Mouse (Mus musculus) thymus, adult 2 months (tissue): ENCODE measurements around the gene Gpatch2. TPM values are rescaled to one million over a fixed set of nuclear protein-coding genes. Genes with fewer than 3 reads are reported as not detected.

Source experiments
- DNase-seq: peaks from one replicate; pipeline ENCODE4 v3.0.0; 2021
- H3K27ac ChIP-seq: fragments of 200-500 bp; 2 replicates; pipeline ENCODE4 v1.5.1; 2012; ENCODE audit warnings: low read length, control low read depth; ENCODE audit not compliant: control insufficient read depth, insufficient read depth
- H3K27me3 ChIP-seq: fragments of 200-500 bp; 2 replicates; pipeline ENCODE4 v1.6.1; 2012; ENCODE audit warnings: mild to moderate bottlenecking, low read length, moderate library complexity, mixed read lengths; ENCODE audit not compliant: control insufficient read depth, insufficient read depth
- H3K36me3 ChIP-seq: fragments of 200-500 bp; 2 replicates; pipeline ENCODE4 v1.6.1; 2012; ENCODE audit warnings: mild to moderate bottlenecking, low read length, moderate library complexity; ENCODE audit not compliant: control insufficient read depth, insufficient read depth
- H3K4me1 ChIP-seq: fragments of 200-500 bp; replicated peaks from 2 replicates; pipeline ENCODE4 v1.6.1; 2012; ENCODE audit warnings: low read length; ENCODE audit not compliant: control insufficient read depth, insufficient read depth
- H3K4me3 ChIP-seq: fragments of 200-500 bp; 2 replicates; pipeline ENCODE4 v1.5.1; 2012; ENCODE audit warnings: mild to moderate bottlenecking, low read length, control low read depth, moderate library complexity; ENCODE audit not compliant: control insufficient read depth, insufficient read depth
- CTCF ChIP-seq: fragments of 200-500 bp; IDR thresholded peaks from 2 replicates; pipeline ENCODE4 v1.5.1; 2012; ENCODE audit warnings: mild to moderate bottlenecking, control low read depth, low read length, moderate library complexity, borderline replicate concordance; ENCODE audit not compliant: control insufficient read depth, poor library complexity, insufficient read depth; ENCODE audit errors: extremely low read depth
- POLR2A ChIP-seq: fragments of 200-500 bp; IDR thresholded peaks from 2 replicates; pipeline ENCODE4 v1.6.1; 2012; ENCODE audit warnings: mild to moderate bottlenecking, low read length, control low read depth, moderate library complexity; ENCODE audit not compliant: control insufficient read depth, poor library complexity, insufficient read depth; ENCODE audit errors: extremely low read depth
- WGBS: fragments of 180-500 bp; shearing (Covaris S2); methylation state at CpG from one replicate; pipeline ENCODE4 v1.1.7; 2018; 5-methylcytosine and 5-hydroxymethylcytosine counted together
- polyA plus RNA-seq: library from polyadenylated mRNA; depleted of rRNA; stranded (reverse); fragments of >200 nt; gene quantifications from 2 replicates; pipeline ENCODE4 v1.2.3, GENCODE M21; 2012; rRNA removed

The Gpatch2 gene
- polyA plus RNA-seq, result 11.1 and 13.0 TPM in 2 replicates

GRCm38 (mm10) chr1:187215181-187216116 lies at the start of gene Gpatch2, which contains the start of gene Spata17:
TSS of gene Gpatch2 (plus strand) at chr1:187215508.
TSS of gene Spata17 (minus strand) at chr1:187215465.
- no peak within 1 kb of the TSS for H3K27ac ChIP-seq
- DNase-seq, result peak; percentile 71
- H3K4me3 ChIP-seq, result peak within 1 kb of the TSS; percentile 86
- H3K4me1 ChIP-seq, result 0 out of 2 replicates have a peak, but pooled peaks cover 3% of the 10 kb centered on the region
- H3K27me3 ChIP-seq, result no peaks in the 10 kb centered on the region
- 1% methylated on average over 58 of the region's 58 CpGs for WGBS
- no peaks in the 10 kb centered on the region for H3K36me3 ChIP-seq
- TF ChIP-seq CTCF (0 out of 2 replicates have a peak, but pooled peaks have one; percentile 24), POLR2A (0 out of 2 replicates have a peak, but pooled peaks have one; percentile 23)

GRCm38 (mm10) chr1:187169646-187170045 lies 45.7 kb upstream of the Gpatch2 start:
- Histone ChIP-seq H3K27me3 (no peaks in the 10 kb centered on the region), H3K4me3 (no peak overlapping the region), H3K36me3 (no peaks in the 10 kb centered on the region), H3K4me1 (no peaks in the 10 kb centered on the region), H3K27ac (no peak overlapping the region)
- DNase-seq, result no peak
- WGBS, result 93% methylated on average over 7 of the region's 7 CpGs
- TF ChIP-seq CTCF, result no peak
- TF ChIP-seq POLR2A, result no peak

- H3K4me3 ChIP-seq, result no peak overlapping the region
- no peak overlapping the region for H3K27ac ChIP-seq
- TF ChIP-seq CTCF, result no peak
- no peak for TF ChIP-seq POLR2A
- H3K27me3 ChIP-seq, result no peaks in the 10 kb centered on the region
- DNase-seq, result no peak
- no peaks in the 10 kb centered on the region for H3K36me3 ChIP-seq
- H3K4me1 ChIP-seq, result no peaks in the 10 kb centered on the region
- 47% methylated on average over 3 of the region's 3 CpGs for WGBS
These were observed 44.9 kb upstream of the Gpatch2 start for GRCm38 (mm10) chr1:187170361-187170760.

GRCm38 (mm10) chr1:187175991-187176390 lies 39.3 kb upstream of the Gpatch2 start:
- H3K4me3 ChIP-seq, result no peak overlapping the region
- no peak for TF ChIP-seq CTCF
- no peak for TF ChIP-seq POLR2A
- no peaks in the 10 kb centered on the region for H3K36me3 ChIP-seq
- DNase-seq, result no peak
- H3K27ac ChIP-seq, result no peak overlapping the region
- 96% methylated on average over 1 of the region's 1 CpGs for WGBS
- no peaks in the 10 kb centered on the region for H3K4me1 ChIP-seq
- H3K27me3 ChIP-seq, result no peaks in the 10 kb centered on the region

- no peaks in the 10 kb centered on the region for H3K36me3 ChIP-seq
- DNase-seq, result no peak
- TF ChIP-seq POLR2A, result no peak
- no peak for TF ChIP-seq CTCF
- no peak overlapping the region for H3K4me3 ChIP-seq
- no peak overlapping the region for H3K27ac ChIP-seq
- 83% methylated on average over 1 of the region's 1 CpGs for WGBS
- H3K4me1 ChIP-seq, result no peaks in the 10 kb centered on the region
- H3K27me3 ChIP-seq, result no peaks in the 10 kb centered on the region
These were observed 36.8 kb upstream of the Gpatch2 start for GRCm38 (mm10) chr1:187178546-187178945.

- no peak overlapping the region for H3K4me3 ChIP-seq
- H3K27ac ChIP-seq, result no peak overlapping the region
- DNase-seq, result no peak
- no peaks in the 10 kb centered on the region for H3K27me3 ChIP-seq
- TF ChIP-seq POLR2A (no peak), CTCF (no peak)
- H3K36me3 ChIP-seq, result no peaks in the 10 kb centered on the region
- WGBS, result 89% methylated on average over 6 of the region's 6 CpGs
- H3K4me1 ChIP-seq, result no peaks in the 10 kb centered on the region
These were observed 9.8 kb upstream of the Gpatch2 start for GRCm38 (mm10) chr1:187205506-187205905.
